Mouse (Mus musculus) embryonic fibroblast, embryonic 13.5 days (primary cell): ENCODE results near the gene Dynlt1c.
"Not testable (repeated sequence)": the region's sequence is repeated elsewhere in the genome, so short reads cannot be mapped to it uniquely, and the experiment has no call there.

Source experiments
- CTCF ChIP-seq: IDR thresholded peaks from 2 replicates; pipeline ENCODE4 v1.5.1; 2011; ENCODE audit warnings: mild to moderate bottlenecking, control low read depth, low read length, moderate library complexity, borderline replicate concordance; ENCODE audit not compliant: insufficient read depth
- POLR2A ChIP-seq: IDR thresholded peaks from 2 replicates; pipeline ENCODE4 v1.6.1; 2011; ENCODE audit warnings: low read depth, mild to moderate bottlenecking, control low read depth, low read length, moderate library complexity

DNA sequence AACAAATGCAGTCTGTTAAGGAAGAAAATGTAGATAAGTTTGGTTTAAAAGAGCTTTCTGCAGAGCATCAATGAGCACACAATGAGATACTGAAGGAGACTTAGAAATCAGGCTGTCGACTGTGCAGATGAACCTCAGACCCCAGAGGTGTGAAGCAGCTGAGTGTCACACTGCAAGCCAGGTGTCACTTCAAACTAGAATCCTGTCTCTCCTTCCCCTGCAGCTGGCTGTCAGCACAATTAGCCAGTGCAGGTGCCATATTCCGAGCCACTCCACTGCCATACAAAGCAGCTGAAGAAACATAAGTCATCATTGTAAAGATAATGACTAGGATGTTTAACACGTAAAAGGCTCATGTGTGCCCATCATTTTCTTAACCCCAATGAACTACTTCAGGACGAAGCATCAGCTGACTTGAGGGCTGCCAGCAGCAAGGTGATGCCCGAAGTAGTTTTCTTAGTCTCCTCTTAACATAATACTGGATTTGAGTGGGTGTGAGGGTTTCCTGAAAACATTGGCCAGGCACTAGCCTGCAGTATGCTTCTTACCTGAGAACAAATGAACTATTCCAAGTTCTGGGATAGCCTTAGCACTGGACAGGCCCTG lies 52.0 kb downstream of the Dynlt1c start:
- TF ChIP-seq CTCF, POLR2A: not testable (repeated sequence)
